In the genomic region with DNA sequence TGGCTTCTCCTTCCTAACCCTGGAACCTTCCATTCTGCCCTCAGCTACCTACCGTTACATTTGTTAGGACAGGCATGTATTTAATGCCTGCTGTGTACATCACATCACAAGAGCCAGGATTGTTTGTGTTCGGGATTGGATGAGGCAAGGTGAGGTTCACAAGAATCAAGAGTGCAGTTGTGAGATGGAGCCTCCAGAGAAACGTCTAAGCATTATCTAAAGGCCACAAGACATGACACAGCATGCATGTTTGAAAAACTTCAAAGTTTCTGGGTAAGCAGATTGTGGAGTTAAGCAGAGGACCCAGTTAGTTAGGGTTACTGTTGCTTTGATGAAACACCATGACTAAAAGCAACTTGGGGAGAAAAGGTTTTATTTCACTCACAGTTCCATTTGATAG, we compare ENCODE assay signal across 6 mouse cellular contexts.
"Had no signal": no experiment of that assay in that cellular context is flagged by ENCODE, and none has a peak within 500 bp of the region (broad histone marks: within the 10 kb centered on the region; RNA-seq: fewer than 3 reads in every experiment).

No protein-coding gene starts in this region.

- H3K36me3 ChIP-seq: intestine, embryonic 15.5 days; limb, embryonic 12.5 days; midbrain, embryonic 13.5 days; stomach, embryonic 15.5 days had no signal

- H3K4me1 ChIP-seq: midbrain, embryonic 13.5 days; stomach, embryonic 15.5 days had no signal

- H3K27ac ChIP-seq: intestine, embryonic 15.5 days; kidney, postnatal 0 days; limb, embryonic 12.5 days; midbrain, embryonic 13.5 days; stomach, embryonic 15.5 days had no signal

- H3K9me3 ChIP-seq: intestine, embryonic 15.5 days; limb, embryonic 12.5 days; midbrain, embryonic 13.5 days; stomach, embryonic 15.5 days had no signal

- H3K9ac ChIP-seq: intestine, embryonic 15.5 days; limb, embryonic 12.5 days; midbrain, embryonic 13.5 days; stomach, embryonic 15.5 days had no signal

- H3K4me2 ChIP-seq: intestine, embryonic 15.5 days; limb, embryonic 12.5 days; midbrain, embryonic 13.5 days; stomach, embryonic 15.5 days had no signal

- H3K27me3 ChIP-seq: intestine, embryonic 15.5 days; limb, embryonic 12.5 days; midbrain, embryonic 13.5 days; stomach, embryonic 15.5 days had no signal

- H3K4me3 ChIP-seq: intestine, embryonic 15.5 days; limb, embryonic 12.5 days; midbrain, embryonic 13.5 days; stomach, embryonic 15.5 days had no signal

- ATAC-seq: intestine, embryonic 15.5 days; lung, postnatal 0 days; midbrain, embryonic 13.5 days had no signal
